Mouse (Mus musculus) thymus, adult 2 months (tissue): ENCODE measurements at regions not wholly inside any gene's neighbourhood (a gene's known extent, or its start where the extent isn't known, plus 50 kb on each side); places are given as distances from the start of the nearest gene placed in this dataset.

Experiments
- CTCF ChIP-seq: fragments of 200-500 bp; IDR thresholded peaks from 2 replicates; pipeline ENCODE4 v1.5.1; 2012; ENCODE audit warnings: mild to moderate bottlenecking, control low read depth, low read length, moderate library complexity, borderline replicate concordance; ENCODE audit not compliant: control insufficient read depth, poor library complexity, insufficient read depth; ENCODE audit errors: extremely low read depth
- POLR2A ChIP-seq: fragments of 200-500 bp; IDR thresholded peaks from 2 replicates; pipeline ENCODE4 v1.6.1; 2012; ENCODE audit warnings: mild to moderate bottlenecking, low read length, control low read depth, moderate library complexity; ENCODE audit not compliant: control insufficient read depth, poor library complexity, insufficient read depth; ENCODE audit errors: extremely low read depth

GRCm38 (mm10) chr11:48436712-48437111, 363.4 kb upstream of the Rack1 start:
- TF ChIP-seq POLR2A (no peak), CTCF (no peak)
